Mouse (Mus musculus) kidney, postnatal 36 days (tissue): ENCODE data around the gene Poglut1.
A peak's percentile ranks its signal among the peaks of the same experiment; 100 is the strongest.

Source experiments
- DNase-seq, 2 experiments: peaks; one replicate each; pipeline ENCODE4 v3.0.0; 2021 to 2022; ENCODE audit warnings: mixed read lengths in 2 of 2

Gene Poglut1

DNA sequence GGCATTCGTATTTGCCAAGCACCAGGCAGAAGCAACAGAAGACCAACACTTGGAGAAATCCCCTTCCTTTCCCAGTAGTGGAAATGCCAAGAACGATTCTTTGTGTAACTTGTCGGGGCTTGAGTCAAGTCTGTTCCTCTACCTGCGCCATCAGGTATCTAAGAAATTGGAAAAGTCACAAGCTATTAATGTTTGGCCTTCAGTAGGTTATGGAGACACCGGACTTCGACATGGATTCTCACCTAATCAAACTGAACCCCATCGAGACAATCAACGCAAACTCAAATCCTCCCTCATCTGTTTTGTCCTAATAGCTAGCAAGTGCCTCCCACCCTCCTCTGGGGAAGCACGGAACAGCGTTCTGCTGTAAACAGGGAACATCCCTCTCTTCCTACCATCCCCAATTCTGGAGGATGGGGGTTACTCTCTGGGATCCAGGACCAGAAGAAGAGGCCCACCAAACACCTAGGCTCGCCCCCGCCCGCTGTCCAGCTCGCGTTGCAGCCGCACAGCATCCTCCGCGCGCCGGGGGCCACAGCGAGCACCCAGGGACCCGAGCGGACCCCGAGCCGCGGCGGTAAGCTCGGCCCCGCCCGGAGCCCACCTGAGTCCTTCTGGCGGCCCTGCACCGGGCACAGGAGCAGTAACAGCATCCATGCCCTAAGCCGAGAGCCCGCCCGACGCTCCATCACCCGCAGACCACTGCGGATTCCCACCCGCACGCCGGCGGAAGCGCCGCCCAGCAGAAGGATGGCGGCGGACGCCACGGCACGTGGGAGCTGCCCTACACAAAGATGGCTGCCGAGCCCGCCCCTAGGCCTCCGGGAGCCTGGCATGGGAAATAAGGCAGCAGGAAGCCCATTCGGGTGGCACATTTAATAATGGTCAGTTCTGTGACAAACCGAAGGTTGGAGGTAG lies at the start of gene Poglut1:
TSS of gene Poglut1 (minus strand) at position 780 of the 918 bp plus-strand sequence.
- peak; percentile 76 to 88 for DNase-seq

DNA sequence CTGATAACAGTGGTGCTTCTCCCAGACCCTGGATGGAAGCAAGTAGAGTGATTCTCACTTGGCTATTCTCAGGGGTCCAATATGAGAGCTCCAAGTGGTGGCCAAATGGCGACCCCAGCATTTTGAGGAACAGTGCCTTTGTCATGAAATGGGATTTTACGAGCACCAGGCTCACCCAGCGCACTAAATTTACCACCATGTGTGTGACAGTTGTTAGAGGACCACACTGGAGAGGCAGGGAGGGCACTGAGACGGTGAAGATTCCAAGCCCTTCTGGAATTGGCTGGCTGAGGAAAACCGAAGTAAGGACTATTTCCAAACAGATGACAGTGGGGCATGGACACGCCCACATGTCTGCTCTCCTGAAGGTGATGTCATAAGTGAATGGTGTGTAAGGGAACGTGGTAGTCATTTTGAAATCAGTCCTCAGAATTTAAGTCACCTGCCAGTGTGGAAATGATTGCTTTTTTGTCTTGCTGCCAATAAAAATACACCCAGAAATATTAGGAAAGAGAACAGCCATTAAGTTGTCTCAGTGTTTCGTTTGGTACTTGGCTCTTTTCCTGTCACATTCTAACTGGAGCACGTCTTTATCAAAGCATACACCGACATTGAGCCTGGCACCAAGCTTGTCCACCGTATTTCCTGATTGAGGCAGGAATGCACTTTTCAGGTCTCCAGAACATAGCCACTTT lies 49.1 kb upstream of the Poglut1 start:
- DNase-seq = no peak

- DNase-seq = no peak
These were observed 46.6 kb upstream of the Poglut1 start for GRCm38 (mm10) chr16:38596651-38597050.

- no peak for DNase-seq
These were observed 46.0 kb upstream of the Poglut1 start for GRCm38 (mm10) chr16:38596099-38596498.

- DNase-seq = no peak
These were observed 44.4 kb upstream of the Poglut1 start for GRCm38 (mm10) chr16:38594435-38594834.

DNA sequence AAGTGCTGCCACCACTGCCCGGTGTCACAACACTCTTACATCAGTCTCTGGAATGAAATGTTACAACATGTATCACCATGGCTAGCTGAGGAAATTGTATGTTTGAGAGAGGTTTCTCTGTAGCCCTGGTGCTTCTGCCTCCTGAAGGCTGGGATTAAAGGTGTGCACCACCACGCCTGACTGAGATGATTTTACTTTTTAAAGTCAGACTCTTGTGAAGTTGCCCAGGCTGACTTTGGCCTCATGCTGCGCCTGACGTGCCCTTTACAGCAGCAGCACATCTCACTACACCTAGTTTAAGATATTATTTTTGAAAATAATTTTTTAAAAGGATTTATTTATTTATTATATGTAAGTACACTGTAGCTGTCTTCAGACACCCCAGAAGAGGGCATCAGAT lies 42.9 kb upstream of the Poglut1 start:
- no peak for DNase-seq

DNA sequence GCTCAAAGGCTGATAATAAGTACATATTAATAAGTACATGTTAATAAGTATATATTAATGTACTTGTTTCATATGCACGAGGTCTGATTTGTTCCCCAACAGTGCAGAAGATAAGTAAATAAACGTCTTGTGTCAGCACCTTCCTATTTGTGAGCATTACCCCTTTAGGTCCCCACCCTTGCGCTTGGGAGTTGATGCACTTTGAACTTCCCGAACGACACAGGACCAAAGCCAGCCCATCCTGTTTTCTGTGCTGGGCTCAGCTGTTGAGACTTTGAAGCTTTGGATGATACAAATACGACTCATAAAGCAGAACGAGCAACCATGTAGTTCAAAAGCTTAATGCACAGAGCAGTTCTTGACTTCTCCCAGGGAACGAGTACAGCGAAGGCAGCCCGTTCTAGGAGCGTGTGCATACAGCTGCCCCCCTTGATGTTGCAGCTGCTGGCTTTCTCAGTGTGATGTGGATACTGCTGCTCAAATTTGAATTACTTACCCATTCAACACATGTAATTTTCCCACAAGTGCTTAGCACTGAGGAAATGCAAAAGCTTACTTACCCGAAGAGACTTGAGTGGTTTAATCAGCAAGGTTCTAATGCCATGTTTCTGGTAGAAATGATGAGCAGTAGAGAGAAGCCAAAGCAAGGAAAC lies 42.1 kb upstream of the Poglut1 start:
- peak; percentile 47 to 48 for DNase-seq

DNA sequence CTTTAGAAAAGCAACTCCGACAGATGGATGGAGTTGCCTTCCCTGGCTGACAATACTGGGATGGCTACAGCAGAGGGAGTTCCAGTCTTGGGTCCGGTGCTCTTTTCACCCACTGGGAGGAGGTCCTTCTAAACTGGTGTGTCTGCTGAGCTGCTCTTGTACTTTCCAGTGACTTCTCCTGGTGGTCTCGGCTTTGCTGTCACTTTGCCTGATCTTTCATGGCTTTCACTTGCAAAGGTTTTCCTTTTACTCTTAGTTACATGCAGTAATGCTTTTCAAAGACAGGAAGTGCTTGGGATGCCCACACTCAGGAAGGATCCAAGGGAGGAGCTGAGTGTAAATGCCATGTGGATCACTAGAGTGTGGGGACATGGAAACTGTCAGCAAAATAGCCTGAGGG lies 41.4 kb upstream of the Poglut1 start:
- peak in 1 of 2 experiments; percentile 11 for DNase-seq

DNA sequence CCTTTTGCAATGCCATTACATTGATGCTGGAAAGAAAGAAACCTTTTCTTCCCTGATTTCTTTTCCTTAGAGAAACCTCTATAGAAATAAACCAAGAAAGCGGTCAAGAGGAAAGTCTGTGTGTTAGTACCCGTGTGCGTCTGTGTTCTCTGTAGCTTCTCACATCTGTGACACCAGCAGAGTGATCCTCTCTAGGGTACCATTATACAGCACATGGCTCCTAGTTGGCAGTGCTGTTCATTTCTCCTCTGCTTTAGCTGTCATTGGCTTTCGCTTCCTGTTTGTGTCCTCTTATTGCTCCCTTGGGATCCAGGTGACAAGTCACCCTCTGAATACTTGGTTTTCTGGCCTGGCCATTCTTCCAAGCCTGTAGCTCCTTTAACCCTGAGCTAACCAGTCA lies 37.5 kb upstream of the Poglut1 start:
- DNase-seq = no peak

- DNase-seq = no peak
These were observed 37.1 kb upstream of the Poglut1 start for GRCm38 (mm10) chr16:38587163-38587562.

- DNase-seq = no peak
These were observed 35.1 kb upstream of the Poglut1 start for GRCm38 (mm10) chr16:38585186-38585585.

- no peak for DNase-seq
These were observed 34.7 kb upstream of the Poglut1 start for GRCm38 (mm10) chr16:38584761-38585160.

- DNase-seq = no peak
These were observed 21.4 kb upstream of the Poglut1 start for GRCm38 (mm10) chr16:38571481-38571880.

GRCm38 (mm10) chr16:38568192-38568591 lies 18.1 kb upstream of the Poglut1 start:
- no peak for DNase-seq

DNA sequence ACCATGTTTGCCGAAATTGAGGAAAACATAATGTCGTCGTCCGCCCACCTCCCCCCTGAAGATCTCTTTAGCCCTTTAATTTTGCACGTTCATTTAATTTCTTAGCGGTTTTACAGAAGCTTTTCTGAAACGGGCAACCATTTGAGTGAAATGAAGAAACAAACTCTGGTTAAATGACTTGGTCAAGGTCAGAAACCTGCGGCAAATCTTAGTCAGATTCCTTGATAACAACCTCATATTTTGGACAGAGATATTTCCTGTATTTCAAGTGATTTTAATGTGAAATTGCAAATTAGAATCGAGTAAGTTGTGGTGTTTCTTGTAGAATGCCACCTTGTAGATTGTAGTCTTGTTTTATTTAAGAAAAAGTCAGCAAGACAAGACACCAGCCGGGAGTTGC lies 13.5 kb upstream of the Poglut1 start:
- DNase-seq = no peak

GRCm38 (mm10) chr16:38562968-38563327 lies 12.9 kb upstream of the Poglut1 start:
- DNase-seq = no peak

- DNase-seq = peak; percentile 95 to 98
These were observed 12.3 kb upstream of the Poglut1 start for GRCm38 (mm10) chr16:38562131-38562967.

- DNase-seq = no peak
These were observed 8.2 kb upstream of the Poglut1 start, which contains the start of gene Tmem39a for GRCm38 (mm10) chr16:38558221-38558748. TSS of gene Tmem39a (plus strand) at chr16:38558698.

DNA sequence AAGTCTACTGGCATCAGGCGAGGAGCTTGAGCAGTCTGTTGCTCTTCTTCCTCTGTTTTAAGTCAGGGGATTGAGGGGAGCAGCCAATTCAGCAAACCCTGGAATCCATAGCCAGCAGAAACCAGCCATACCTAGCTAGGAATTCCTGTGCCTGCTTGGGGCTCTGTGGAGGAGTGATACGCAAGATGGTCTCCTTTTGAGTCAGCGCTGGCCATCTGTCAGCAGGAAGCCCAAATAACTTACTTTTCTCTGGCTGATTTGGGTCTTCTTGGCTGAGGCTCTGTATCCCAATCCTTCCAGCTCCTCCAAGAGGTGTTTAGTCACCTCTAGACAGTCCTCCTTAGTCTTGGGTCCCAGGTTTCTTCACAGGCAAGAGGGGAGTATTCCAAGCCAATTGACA lies 5.9 kb upstream of the Poglut1 start:
- DNase-seq = no peak

DNA sequence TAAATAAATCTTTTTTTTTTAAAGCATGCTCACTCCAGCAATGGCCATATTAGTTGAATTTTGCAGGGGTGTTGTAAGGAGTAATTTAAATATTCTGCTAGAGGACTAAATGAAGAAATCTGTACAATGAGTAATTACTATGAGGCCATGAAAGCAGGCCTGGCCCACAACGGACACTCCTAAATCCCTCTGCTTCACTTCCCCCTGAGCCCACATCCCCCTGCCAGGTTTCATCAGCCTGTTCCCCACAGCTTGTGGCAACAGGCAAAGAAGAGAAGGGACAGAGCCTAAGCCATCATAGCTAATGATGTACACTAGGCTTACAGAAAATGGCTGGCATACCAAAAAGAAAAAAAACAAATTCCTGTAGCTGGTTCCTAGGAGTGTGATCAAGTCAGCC lies 2.1 kb downstream of the Poglut1 start:
- DNase-seq = no peak

- DNase-seq = no peak
These were observed 11.2 kb downstream of the Poglut1 start for GRCm38 (mm10) chr16:38538716-38539380.
